Mouse (Mus musculus): ENCODE measurements around the gene Itgav.

- TF ChIP-seq CTCF (IDR thresholded peaks at IDR 0.05; ENCODE audit: insufficient read depth, low read length): no peak
- TF ChIP-seq POLR2A (IDR thresholded peaks at IDR 0.05; ENCODE audit: borderline replicate concordance, extremely low read depth, low read depth, low read length): no peak
Measured at GRCm38 (mm10) chr2:83705580-83706158, 18.5 kb upstream of the Itgav start.

All from lung, adult 2 months (tissue).